Mouse (Mus musculus): ENCODE measurements at regions not wholly inside any gene's neighbourhood (a gene's known extent, or its start where the extent isn't known, plus 50 kb on each side); places are given as distances from the start of the nearest gene placed in this dataset.

- TF ChIP-seq TAL1 (IDR thresholded peaks at IDR 0.05; ENCODE audit: low read length): no peak
- no peak for TF ChIP-seq GATA1 (IDR thresholded peaks at IDR 0.05; ENCODE audit: low read length)
- Histone ChIP-seq H3K9me3 (ENCODE audit: control insufficient read depth, low read length) (peaks cover 2% of the 10 kb centered on the region; the same call in 1 of the 2 replicates), H3K4me3 (replicated peaks) (no peak overlapping the region), H3K27me3 (ENCODE audit: control insufficient read depth) (peaks cover 25% of the 10 kb centered on the region), H3K36me3 (ENCODE audit: control insufficient read depth) (no peaks in the 10 kb centered on the region), H3K4me1 (ENCODE audit: control insufficient read depth) (peaks cover 6% of the 10 kb centered on the region)
Measured at GRCm38 (mm10) chr2:30703308-30703707, 100.2 kb downstream of the 1700001O22Rik start.

GRCm38 (mm10) chr2:30702711-30703110 is 100.8 kb downstream of the 1700001O22Rik start:
- Histone ChIP-seq H3K9me3 (ENCODE audit: control insufficient read depth, low read length) (peaks cover 2% of the 10 kb centered on the region; the same call in 1 of the 2 replicates), H3K27me3 (ENCODE audit: control insufficient read depth) (peaks cover 19% of the 10 kb centered on the region), H3K36me3 (ENCODE audit: control insufficient read depth) (no peaks in the 10 kb centered on the region), H3K4me3 (replicated peaks) (no peak overlapping the region), H3K4me1 (ENCODE audit: control insufficient read depth) (peaks cover 6% of the 10 kb centered on the region)
- TF ChIP-seq GATA1 (IDR thresholded peaks at IDR 0.05; ENCODE audit: low read length) (no peak), TAL1 (IDR thresholded peaks at IDR 0.05; ENCODE audit: low read length) (no peak)

- Histone ChIP-seq H3K4me1 (ENCODE audit: control insufficient read depth) (peaks cover 6% of the 10 kb centered on the region), H3K27me3 (ENCODE audit: control insufficient read depth) (peaks cover 3% of the 10 kb centered on the region), H3K9me3 (ENCODE audit: control insufficient read depth, low read length) (peaks cover 7% of the 10 kb centered on the region), H3K4me3 (replicated peaks) (no peak overlapping the region), H3K36me3 (ENCODE audit: control insufficient read depth) (no peaks in the 10 kb centered on the region)
- TF ChIP-seq TAL1 (IDR thresholded peaks at IDR 0.05; ENCODE audit: low read length): no peak
- TF ChIP-seq GATA1 (IDR thresholded peaks at IDR 0.05; ENCODE audit: low read length): no peak
Measured at GRCm38 (mm10) chr2:30700890-30701289, 102.6 kb downstream of the 1700001O22Rik start.

GRCm38 (mm10) chr2:30700471-30700870 is 103.0 kb downstream of the 1700001O22Rik start:
- TF ChIP-seq GATA1 (IDR thresholded peaks at IDR 0.05; ENCODE audit: low read length): no peak
- Histone ChIP-seq H3K4me3 (replicated peaks) (no peak overlapping the region), H3K4me1 (ENCODE audit: control insufficient read depth) (peaks cover 6% of the 10 kb centered on the region), H3K36me3 (ENCODE audit: control insufficient read depth) (no peaks in the 10 kb centered on the region), H3K9me3 (ENCODE audit: control insufficient read depth, low read length) (peaks cover 7% of the 10 kb centered on the region), H3K27me3 (ENCODE audit: control insufficient read depth) (no peaks in the 10 kb centered on the region; the same call in 1 of the 2 replicates)

GRCm38 (mm10) chr2:30699797-30700454 is 103.5 kb downstream of the 1700001O22Rik start:
- peaks cover 6% of the 10 kb centered on the region for H3K4me1 ChIP-seq (ENCODE audit: control insufficient read depth)
- H3K9me3 ChIP-seq (ENCODE audit: control insufficient read depth, low read length): peaks cover 7% of the 10 kb centered on the region
- TF ChIP-seq TAL1 (IDR thresholded peaks at IDR 0.05; ENCODE audit: low read length) (no peak), GATA1 (IDR thresholded peaks at IDR 0.05; ENCODE audit: low read length) (no peak)
- H3K36me3 ChIP-seq (ENCODE audit: control insufficient read depth): no peaks in the 10 kb centered on the region
- H3K27me3 ChIP-seq (ENCODE audit: control insufficient read depth): peaks cover 5% of the 10 kb centered on the region
- H3K4me3 ChIP-seq (replicated peaks): no peak overlapping the region

GRCm38 (mm10) chr2:30698758-30699535 is 104.1 kb downstream of the Cstad start:
- Histone ChIP-seq H3K4me3 (replicated peaks) (no peak overlapping the region), H3K4me1 (ENCODE audit: control insufficient read depth) (peaks cover 6% of the 10 kb centered on the region), H3K27me3 (ENCODE audit: control insufficient read depth) (peaks cover 12% of the 10 kb centered on the region), H3K36me3 (ENCODE audit: control insufficient read depth) (no peaks in the 10 kb centered on the region), H3K9me3 (ENCODE audit: control insufficient read depth, low read length) (peaks cover 5% of the 10 kb centered on the region)
- TF ChIP-seq GATA1 (IDR thresholded peaks at IDR 0.05; ENCODE audit: low read length): no peak
- no peak for TF ChIP-seq TAL1 (IDR thresholded peaks at IDR 0.05; ENCODE audit: low read length)

- TF ChIP-seq TAL1 (IDR thresholded peaks at IDR 0.05; ENCODE audit: low read length) (no peak), GATA1 (IDR thresholded peaks at IDR 0.05; ENCODE audit: low read length) (no peak)
- Histone ChIP-seq H3K4me3 (replicated peaks) (no peak overlapping the region), H3K9me3 (ENCODE audit: control insufficient read depth, low read length) (peaks cover 5% of the 10 kb centered on the region), H3K36me3 (ENCODE audit: control insufficient read depth) (no peaks in the 10 kb centered on the region), H3K4me1 (ENCODE audit: control insufficient read depth) (peaks cover 6% of the 10 kb centered on the region), H3K27me3 (ENCODE audit: control insufficient read depth) (peaks cover 23% of the 10 kb centered on the region)
Measured at GRCm38 (mm10) chr2:30697851-30698250, 103.0 kb downstream of the Cstad start.

- no peak for TF ChIP-seq GATA1 (IDR thresholded peaks at IDR 0.05; ENCODE audit: low read length)
- TF ChIP-seq TAL1 (IDR thresholded peaks at IDR 0.05; ENCODE audit: low read length): no peak
- Histone ChIP-seq H3K4me3 (replicated peaks) (no peak overlapping the region), H3K36me3 (ENCODE audit: control insufficient read depth) (no peaks in the 10 kb centered on the region), H3K27me3 (ENCODE audit: control insufficient read depth) (peaks cover 41% of the 10 kb centered on the region), H3K9me3 (ENCODE audit: control insufficient read depth, low read length) (peaks cover 5% of the 10 kb centered on the region), H3K4me1 (ENCODE audit: control insufficient read depth) (peaks cover 6% of the 10 kb centered on the region)
Measured at GRCm38 (mm10) chr2:30695771-30696456, 101.1 kb downstream of the Cstad start.

GRCm38 (mm10) chr2:30695041-30695440 is 100.2 kb downstream of the Cstad start:
- TF ChIP-seq TAL1 (IDR thresholded peaks at IDR 0.05; ENCODE audit: low read length): no peak
- no peak for TF ChIP-seq GATA1 (IDR thresholded peaks at IDR 0.05; ENCODE audit: low read length)
- Histone ChIP-seq H3K27me3 (ENCODE audit: control insufficient read depth) (peaks cover 41% of the 10 kb centered on the region), H3K36me3 (ENCODE audit: control insufficient read depth) (no peaks in the 10 kb centered on the region), H3K4me1 (ENCODE audit: control insufficient read depth) (peaks cover 6% of the 10 kb centered on the region), H3K9me3 (ENCODE audit: control insufficient read depth, low read length) (peaks cover 5% of the 10 kb centered on the region), H3K4me3 (replicated peaks) (no peak overlapping the region)
